Mouse (Mus musculus) cortical plate, adult 2 months (tissue): ENCODE results near the gene Pak4. TPM values are rescaled to one million over a fixed set of nuclear protein-coding genes. Genes with fewer than 3 reads are reported as not detected.
"Not testable (repeated sequence)": the region's sequence is repeated elsewhere in the genome, so short reads cannot be mapped to it uniquely, and the experiment has no call there.

Experiments
- H3K27ac ChIP-seq: fragments of 200-500 bp; 2 replicates; pipeline ENCODE4 v1.5.1; 2012; ENCODE audit warnings: low read length, control low read depth, inconsistent platforms; ENCODE audit not compliant: insufficient read depth
- H3K4me1 ChIP-seq: fragments of 200-500 bp; 2 replicates; pipeline ENCODE4 v1.6.1; 2011; ENCODE audit warnings: low read length; ENCODE audit not compliant: control insufficient read depth, insufficient read depth
- H3K4me3 ChIP-seq: fragments of 200-500 bp; 2 replicates; pipeline ENCODE4 v1.5.1; 2011; ENCODE audit warnings: mild to moderate bottlenecking, low read length, control low read depth; ENCODE audit not compliant: insufficient read depth
- CTCF ChIP-seq: fragments of 200-500 bp; IDR thresholded peaks from 2 replicates; pipeline ENCODE4 v1.5.1; 2011; ENCODE audit warnings: mild to moderate bottlenecking, control low read depth, low read length; ENCODE audit not compliant: insufficient read depth; ENCODE audit errors: extremely low read depth
- POLR2A ChIP-seq: fragments of 200-500 bp; IDR thresholded peaks from 2 replicates; pipeline ENCODE4 v1.6.1; 2011; ENCODE audit warnings: mild to moderate bottlenecking, low read length, control low read depth; ENCODE audit not compliant: insufficient read depth; ENCODE audit errors: extremely low read depth
- polyA plus RNA-seq: library from polyadenylated mRNA; depleted of rRNA; stranded (reverse); fragments of >200 nt; gene quantifications from 2 replicates; pipeline ENCODE4 v1.2.3, GENCODE M21; 2012

Gene Pak4
- polyA plus RNA-seq, 1 experiment: 8.2 TPM

- H3K4me1 ChIP-seq: no peaks in the 10 kb centered on the region
- no peak for TF ChIP-seq CTCF
- no peak for TF ChIP-seq POLR2A
- H3K4me3 ChIP-seq: no peak overlapping the region
- no peak overlapping the region for H3K27ac ChIP-seq
Measured at GRCm38 (mm10) chr7:28555939-28556535, 41.9 kb downstream of the Pak4 start.

GRCm38 (mm10) chr7:28553076-28553475 lies 44.9 kb downstream of the Pak4 start:
- TF ChIP-seq CTCF (no peak), POLR2A (no peak)
- Histone ChIP-seq H3K4me1 (no peaks in the 10 kb centered on the region), H3K27ac (no peak overlapping the region), H3K4me3 (no peak overlapping the region)

GRCm38 (mm10) chr7:28547628-28548027 lies 50.4 kb downstream of the Pak4 start:
- H3K27ac ChIP-seq: no peak overlapping the region
- H3K4me3 ChIP-seq: no peak overlapping the region
- TF ChIP-seq POLR2A: no peak
- TF ChIP-seq CTCF: no peak
- no peaks in the 10 kb centered on the region for H3K4me1 ChIP-seq

GRCm38 (mm10) chr7:28547154-28547553 lies 50.8 kb downstream of the Pak4 start, which contains the start of gene Nccrp1:
Gene Nccrp1 (minus strand): TSS chr7:28547254.
- TF ChIP-seq POLR2A (no peak), CTCF (no peak)

GRCm38 (mm10) chr7:28546649-28547048 lies 51.3 kb downstream of the Pak4 start:
- Histone ChIP-seq H3K4me3 (no peak overlapping the region), H3K27ac (no peak overlapping the region), H3K4me1 (no peaks in the 10 kb centered on the region)
- no peak for TF ChIP-seq CTCF

More at GRCm38 (mm10) chr7:28547154-28547553, 50.8 kb downstream of the Pak4 start, which contains the start of gene Nccrp1:
- Histone ChIP-seq H3K4me3 (no peak within 1 kb of the TSS), H3K4me1 (no peaks in the 10 kb centered on the region), H3K27ac (no peak within 1 kb of the TSS)

- Histone ChIP-seq H3K4me1 (no peaks in the 10 kb centered on the region), H3K27ac (no peak overlapping the region), H3K4me3 (no peak overlapping the region)
- no peak for TF ChIP-seq POLR2A
- TF ChIP-seq CTCF: no peak
Measured at GRCm38 (mm10) chr7:28545891-28546210, 52.1 kb downstream of the Pak4 start.

GRCm38 (mm10) chr7:28545048-28545890 lies 52.7 kb downstream of the Pak4 start:
- TF ChIP-seq CTCF: no peak
- TF ChIP-seq POLR2A: no peak
- Histone ChIP-seq H3K27ac (no peak overlapping the region), H3K4me1 (no peaks in the 10 kb centered on the region), H3K4me3 (no peak overlapping the region)

GRCm38 (mm10) chr7:28544051-28544601 lies 53.9 kb downstream of the Pak4 start:
- Histone ChIP-seq H3K4me3 (no peak overlapping the region), H3K27ac (no peak overlapping the region), H3K4me1 (no peaks in the 10 kb centered on the region)
- TF ChIP-seq POLR2A (no peak), CTCF (no peak)

- TF ChIP-seq POLR2A (no peak), CTCF (no peak)
- Histone ChIP-seq H3K4me3 (no peak within 1 kb of the TSS), H3K27ac (no peak within 1 kb of the TSS), H3K4me1 (no peaks in the 10 kb centered on the region)
Measured at GRCm38 (mm10) chr7:28540526-28540925, 57.5 kb downstream of the Pak4 start, which contains the start of gene Sycn. Gene Sycn (plus strand): TSS chr7:28540885.

- not testable (repeated sequence) for H3K4me3 ChIP-seq, H3K27ac ChIP-seq, H3K4me1 ChIP-seq
Measured at GRCm38 (mm10) chr7:28538886-28539285, 59.1 kb downstream of the Pak4 start.
